Mouse (Mus musculus) MEL (cell line): ENCODE data around the gene Fam196a. TPM values are rescaled to one million over a fixed set of nuclear protein-coding genes. Genes with fewer than 3 reads are reported as not detected.
A peak's percentile ranks its signal among the peaks of the same experiment; 100 is the strongest.

ENCODE experiments used
- DNase-seq: peaks from one replicate; pipeline ENCODE4 v3.0.0; 2011; ENCODE audit warnings: low read depth, low spot score
- H3K27ac ChIP-seq: 2 replicates; pipeline ENCODE4 v1.5.1; 2012; ENCODE audit warnings: low read depth, mild to moderate bottlenecking, control low read depth, low read length, moderate library complexity; ENCODE audit not compliant: control insufficient read depth
- H3K27me3 ChIP-seq, 2 experiments: fragments of 150-350 bp in 1 of 2; sonication (generic) in 1 of 2; 2 replicates each; pipeline ENCODE4 v1.6.1; 2012; ENCODE audit warnings: low read length in 2 of 2, mild to moderate bottlenecking in 2 of 2, improper control_type of control experiment in 1 of 2, moderate library complexity in 1 of 2; ENCODE audit not compliant: insufficient read depth in 2 of 2, control insufficient read depth in 1 of 2
- H3K36me3 ChIP-seq, 2 experiments: 2 replicates each; pipeline ENCODE4 v1.6.1; 2012 to 2014; ENCODE audit warnings: low read length in 2 of 2, improper control_type of control experiment in 1 of 2, inconsistent platforms in 1 of 2, mild to moderate bottlenecking in 1 of 2; ENCODE audit not compliant: insufficient read depth in 2 of 2, control insufficient read depth in 1 of 2
- H3K4me1 ChIP-seq, 2 experiments: fragments of 150-350 bp in 1 of 2; sonication (generic) in 1 of 2; 2 replicates each; pipeline ENCODE4 v1.6.1; 2012; ENCODE audit warnings: low read length in 2 of 2, improper control_type of control experiment in 1 of 2, mild to moderate bottlenecking in 1 of 2; ENCODE audit not compliant: insufficient read depth in 2 of 2, control insufficient read depth in 1 of 2
- H3K4me3 ChIP-seq, 2 experiments: fragments of 150-350 bp in 1 of 2; sonication (generic) in 1 of 2; 2 replicates each; pipeline ENCODE4 v1.5.1; 2012; ENCODE audit warnings: low read depth in 2 of 2, low read length in 2 of 2, mild to moderate bottlenecking in 2 of 2, moderate library complexity in 2 of 2, control low read depth in 1 of 2, improper control_type of control experiment in 1 of 2; ENCODE audit not compliant: control insufficient read depth in 1 of 2, insufficient read depth in 1 of 2
- H3K79me2 ChIP-seq: 2 replicates; pipeline ENCODE4 v1.6.1; 2012; ENCODE audit warnings: mild to moderate bottlenecking, low read length, moderate library complexity; ENCODE audit not compliant: control insufficient read depth, poor library complexity, insufficient read depth
- H3K9ac ChIP-seq: 2 replicates; pipeline ENCODE4 v1.6.1; 2012; ENCODE audit warnings: low read depth, mild to moderate bottlenecking, control low read depth, low read length, moderate library complexity; ENCODE audit not compliant: control insufficient read depth, poor library complexity, severe bottlenecking
- H3K9me3 ChIP-seq: fragments of 150-350 bp; sonication (generic); replicated peaks from 2 replicates; pipeline ENCODE4 v1.6.1; 2012; ENCODE audit warnings: mild to moderate bottlenecking, low read length, improper control_type of control experiment, moderate library complexity; ENCODE audit not compliant: insufficient read depth
- CHD1 ChIP-seq: IDR thresholded peaks from 2 replicates; pipeline ENCODE4 v1.6.1; 2012; ENCODE audit warnings: low read depth, mild to moderate bottlenecking, inconsistent platforms, low read length, improper control_type of control experiment
- CTCF ChIP-seq, 3 experiments: IDR thresholded peaks in 2 of 3; conservative IDR thresholded peaks in 1 of 3; 2 replicates each; pipeline ENCODE4 v1.5.1; 2011 to 2012; ENCODE audit warnings: low read length in 3 of 3, low read depth in 2 of 3, mild to moderate bottlenecking in 2 of 3, improper control_type of control experiment in 1 of 3, inconsistent platforms in 1 of 3, mixed read lengths in 1 of 3, moderate library complexity in 1 of 3; ENCODE audit not compliant: control insufficient read depth in 1 of 3, insufficient read depth in 1 of 3, poor library complexity in 1 of 3, severe bottlenecking in 1 of 3
- ETS1 ChIP-seq: IDR thresholded peaks from 2 replicates; pipeline ENCODE4 v1.6.1; 2012; ENCODE audit warnings: low read depth, mild to moderate bottlenecking, inconsistent platforms, low read length, improper control_type of control experiment, moderate library complexity
- GABPA ChIP-seq: IDR thresholded peaks from 2 replicates; pipeline ENCODE4 v1.6.1; 2012; ENCODE audit warnings: low read depth, mild to moderate bottlenecking, inconsistent platforms, low read length, improper control_type of control experiment, moderate library complexity
- HCFC1 ChIP-seq: IDR thresholded peaks from 2 replicates; pipeline ENCODE4 v1.6.1; 2012; ENCODE audit warnings: low read depth, mild to moderate bottlenecking, inconsistent platforms, low read length, improper control_type of control experiment, moderate library complexity
- KAT2A ChIP-seq: conservative IDR thresholded peaks from 2 replicates; pipeline ENCODE4 v1.6.1; 2012; ENCODE audit warnings: low read depth, low read length, improper control_type of control experiment, inconsistent platforms
- MAX ChIP-seq: IDR thresholded peaks from 2 replicates; pipeline ENCODE4 v1.6.1; 2011; ENCODE audit warnings: low read length, improper control_type of control experiment
- MYB ChIP-seq: IDR thresholded peaks from 2 replicates; pipeline ENCODE4 v1.6.1; 2011; ENCODE audit warnings: mild to moderate bottlenecking, low read depth, low read length, improper control_type of control experiment
- POLR2A ChIP-seq, 2 experiments: IDR thresholded peaks; 2 replicates each; pipeline ENCODE4 v1.6.1; 2011 to 2012; ENCODE audit warnings: low read length in 2 of 2, mild to moderate bottlenecking in 2 of 2, control low read depth in 1 of 2, improper control_type of control experiment in 1 of 2, low read depth in 1 of 2, moderate library complexity in 1 of 2; ENCODE audit not compliant: control insufficient read depth in 1 of 2, insufficient read depth in 1 of 2, poor library complexity in 1 of 2
- POLR2AphosphoS2 ChIP-seq: IDR thresholded peaks from 2 replicates; pipeline ENCODE4 v1.6.1; 2011; ENCODE audit warnings: low read length, improper control_type of control experiment
- POLR2AphosphoS5 ChIP-seq: IDR thresholded peaks from 2 replicates; pipeline ENCODE4 v1.6.1; 2012; ENCODE audit warnings: low read depth, borderline replicate concordance, mild to moderate bottlenecking, inconsistent platforms, low read length, moderate library complexity, mixed read lengths
- RAD21 ChIP-seq: IDR thresholded peaks from 2 replicates; pipeline ENCODE4 v1.6.1; 2011; ENCODE audit warnings: mild to moderate bottlenecking, low read depth, low read length, improper control_type of control experiment
- RCOR1 ChIP-seq: IDR thresholded peaks from 2 replicates; pipeline ENCODE4 v1.6.1; 2012; ENCODE audit warnings: low read depth, mild to moderate bottlenecking, inconsistent platforms, low read length, improper control_type of control experiment
- USF2 ChIP-seq, 2 experiments: IDR thresholded peaks; 2 replicates each; pipeline ENCODE4 v1.6.1; 2011 to 2012; ENCODE audit warnings: improper control_type of control experiment in 2 of 2, low read length in 2 of 2, borderline replicate concordance in 1 of 2, inconsistent platforms in 1 of 2, low read depth in 1 of 2, mild to moderate bottlenecking in 1 of 2; ENCODE audit not compliant: insufficient read depth in 1 of 2
- ZKSCAN1 ChIP-seq: IDR thresholded peaks from 2 replicates; pipeline ENCODE4 v1.6.1; 2012; ENCODE audit warnings: low read depth, mild to moderate bottlenecking, inconsistent platforms, low read length, improper control_type of control experiment, moderate library complexity
- ZNF384 ChIP-seq: IDR thresholded peaks from 2 replicates; pipeline ENCODE4 v1.6.1; 2012; ENCODE audit warnings: low read depth, mild to moderate bottlenecking, inconsistent platforms, low read length, improper control_type of control experiment
- polyA plus RNA-seq, 2 experiments: library from polyadenylated mRNA; stranded (reverse) in 1 of 2; unstranded in 1 of 2; fragments of >175 nt in 1 of 2; fragments of >200 nt in 1 of 2; gene quantifications; 2 replicates each; pipeline versions ENCODE4 v1.2.1 to v1.2.4; 2012; ENCODE audit warnings: low replicate concordance in 2 of 2, low read depth in 1 of 2; ENCODE audit not compliant: insufficient read length in 2 of 2, insufficient read depth in 1 of 2, missing spikeins in 1 of 2
- total RNA-seq: library from RNA; depleted of rRNA; stranded (reverse); fragments of 300-350 nt; gene quantifications from 2 replicates; pipeline ENCODE4 v1.2.3, GENCODE M21; 2012

Gene Fam196a
- total and polyA plus RNA-seq, 3 experiments = not detected

DNA sequence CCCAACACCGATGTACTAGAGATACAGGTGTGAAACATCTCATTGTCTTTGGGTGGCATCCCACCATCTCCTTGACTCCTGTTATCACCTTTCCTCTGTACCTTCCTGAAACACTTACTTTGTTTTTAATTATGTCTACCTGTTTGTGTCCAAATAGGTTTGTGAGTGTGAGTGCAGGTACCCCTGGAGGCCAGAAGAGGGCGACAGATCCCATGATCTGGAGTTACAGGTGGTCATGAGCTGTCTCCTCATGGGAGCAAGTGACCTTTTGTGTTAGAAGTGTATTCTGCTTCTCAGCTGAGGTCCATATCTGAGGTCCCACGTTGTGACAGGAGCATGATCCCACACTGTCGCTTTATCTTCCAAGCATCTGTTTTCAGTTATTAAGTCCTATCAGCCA, 22.6 kb upstream of the Fam196a start:
- Histone ChIP-seq H3K9me3 (no peaks in the 10 kb centered on the region), H3K9ac (no peak overlapping the region), H3K4me1 (no peaks in the 10 kb centered on the region), H3K27me3 (no peaks in the 10 kb centered on the region), H3K27ac (no peak overlapping the region), H3K36me3 (no peaks in the 10 kb centered on the region), H3K79me2 (no peaks in the 10 kb centered on the region), H3K4me3 (no peak overlapping the region)
- TF ChIP-seq ZKSCAN1 (no peak), ZNF384 (no peak), KAT2A (no peak), POLR2AphosphoS2 (no peak), RAD21 (peak; percentile 22), ETS1 (no peak), CTCF (IDR thresholded peaks at IDR 0.05 in 2 of 3, conservative IDR thresholded peaks at IDR 0.05 in 1 of 3; ENCODE audit: control insufficient read depth in 1 of 3, insufficient read depth in 1 of 3, low read depth in 2 of 3, low read length in 3 of 3, poor library complexity in 1 of 3, severe bottlenecking in 1 of 3) (peak; percentile 33 to 49 (median 36); a peak in 5 of 6 replicates), POLR2AphosphoS5 (no peak)
- peak; percentile 35 for DNase-seq

DNA sequence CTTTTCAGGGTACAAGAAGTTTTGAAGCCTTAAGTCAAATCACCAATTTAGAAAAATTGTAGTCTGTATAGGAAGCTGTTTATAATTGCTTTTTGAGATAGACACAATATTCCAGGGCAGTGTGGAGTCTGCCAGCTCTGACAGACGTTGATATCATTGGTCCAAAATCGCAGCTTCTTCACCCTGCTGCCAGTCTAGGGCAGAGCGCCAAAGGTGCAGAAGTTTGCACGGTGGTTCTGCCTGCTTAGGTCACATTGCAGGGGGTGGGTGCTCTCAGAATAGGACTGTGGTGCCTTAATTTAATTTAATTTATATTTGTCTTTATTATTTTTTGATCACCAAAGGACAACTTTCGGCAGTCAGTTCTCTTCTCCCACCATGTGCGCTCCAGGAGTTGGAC, 20.9 kb upstream of the Fam196a start:
- no peak for TF ChIP-seq POLR2AphosphoS5
- no peak for TF ChIP-seq MYB
- no peak for TF ChIP-seq CTCF (IDR thresholded peaks at IDR 0.05 in 2 of 3, conservative IDR thresholded peaks at IDR 0.05 in 1 of 3; ENCODE audit: control insufficient read depth in 1 of 3, insufficient read depth in 1 of 3, low read depth in 2 of 3, low read length in 3 of 3, poor library complexity in 1 of 3, severe bottlenecking in 1 of 3)
- no peak for TF ChIP-seq ZKSCAN1
- TF ChIP-seq CHD1 = no peak
- TF ChIP-seq ETS1 = no peak
- TF ChIP-seq GABPA = no peak
- TF ChIP-seq MAX = no peak
- TF ChIP-seq HCFC1 = no peak
- TF ChIP-seq RCOR1 = no peak
- TF ChIP-seq USF2 (IDR thresholded peaks at IDR 0.05; ENCODE audit: borderline replicate concordance in 1 of 2, insufficient read depth in 1 of 2, low read depth in 1 of 2, low read length in 2 of 2) = no peak
- TF ChIP-seq POLR2A (IDR thresholded peaks at IDR 0.05; ENCODE audit: control insufficient read depth in 1 of 2, insufficient read depth in 1 of 2, low read depth in 1 of 2, low read length in 2 of 2, poor library complexity in 1 of 2) = no peak
- Histone ChIP-seq H3K36me3 (no peaks in the 10 kb centered on the region), H3K27ac (no peak overlapping the region), H3K4me1 (no peaks in the 10 kb centered on the region), H3K9ac (no peak overlapping the region), H3K27me3 (no peaks in the 10 kb centered on the region), H3K4me3 (no peak overlapping the region), H3K9me3 (no peaks in the 10 kb centered on the region), H3K79me2 (no peaks in the 10 kb centered on the region)
- DNase-seq = no peak
